Mouse (Mus musculus) CH12.LX (cell line): ENCODE measurements around the gene Olfr243.

Experiments used
- CHD2 ChIP-seq: IDR thresholded peaks from 2 replicates; pipeline ENCODE4 v1.6.1; 2011; ENCODE audit warnings: low read length, improper control_type of control experiment
- CTCF ChIP-seq, 2 experiments: IDR thresholded peaks in 1 of 2; conservative IDR thresholded peaks in 1 of 2; 2 replicates each; pipeline ENCODE4 v1.5.1; 2011 to 2012; ENCODE audit warnings: low read depth in 2 of 2, low read length in 2 of 2, improper control_type of control experiment in 1 of 2, inconsistent platforms in 1 of 2, mild to moderate bottlenecking in 1 of 2, moderate library complexity in 1 of 2
- EP300 ChIP-seq: IDR thresholded peaks from 2 replicates; pipeline ENCODE4 v1.6.1; 2011; ENCODE audit warnings: low read length, improper control_type of control experiment
- ETS1 ChIP-seq: conservative IDR thresholded peaks from 2 replicates; pipeline ENCODE4 v1.6.1; 2012; ENCODE audit warnings: low read depth, mild to moderate bottlenecking, inconsistent platforms, low read length, improper control_type of control experiment, moderate library complexity
- MEF2A ChIP-seq: IDR thresholded peaks from 2 replicates; pipeline ENCODE4 v1.6.1; 2014; ENCODE audit warnings: low read depth, mild to moderate bottlenecking, inconsistent platforms, low read length, improper control_type of control experiment, borderline replicate concordance
- POLR2A ChIP-seq: IDR thresholded peaks from 2 replicates; pipeline ENCODE4 v1.6.1; 2011; ENCODE audit warnings: low read depth, mild to moderate bottlenecking, improper control_type of control experiment, low read length
- SIN3A ChIP-seq: IDR thresholded peaks from 2 replicates; pipeline ENCODE4 v1.6.1; 2012; ENCODE audit warnings: low read length, improper control_type of control experiment, inconsistent platforms
- UBTF ChIP-seq: IDR thresholded peaks from 2 replicates; pipeline ENCODE4 v1.6.1; 2012; ENCODE audit warnings: low read depth, mild to moderate bottlenecking, inconsistent platforms, low read length, improper control_type of control experiment, moderate library complexity
- USF1 ChIP-seq: IDR thresholded peaks from 2 replicates; pipeline ENCODE4 v1.6.1; 2014; ENCODE audit warnings: low read depth, mild to moderate bottlenecking, inconsistent platforms, low read length, improper control_type of control experiment
- USF2 ChIP-seq: conservative IDR thresholded peaks from 2 replicates; pipeline ENCODE4 v1.6.1; 2011; ENCODE audit warnings: low read depth, low read length, improper control_type of control experiment
- ZC3H11A ChIP-seq: IDR thresholded peaks from 2 replicates; pipeline ENCODE4 v1.6.1; 2012; ENCODE audit warnings: low read depth, mild to moderate bottlenecking, inconsistent platforms, low read length, improper control_type of control experiment

GRCm38 (mm10) chr7:103712024-103712423, 2.4 kb upstream of the Olfr243 start:
- TF ChIP-seq UBTF (no peak), SIN3A (no peak), CTCF (conservative IDR thresholded peaks at IDR 0.05 in 1 of 2, IDR thresholded peaks at IDR 0.05 in 1 of 2; ENCODE audit: low read depth in 2 of 2, low read length in 2 of 2) (peak; percentile 47 to 83; a peak in 3 of 4 replicates), POLR2A (no peak), USF1 (no peak), ZC3H11A (no peak), EP300 (no peak), ETS1 (no peak), CHD2 (no peak), USF2 (no peak), MEF2A (no peak)
